Mouse (Mus musculus): ENCODE measurements around the gene Ncln. TPM values are rescaled to one million over a fixed set of nuclear protein-coding genes. Genes with fewer than 3 reads are reported as not detected.

Gene Ncln
- 197 and 203 TPM in 2 replicates for polyA plus RNA-seq (2012; rRNA removed)

- DNase-seq, result peak; percentile 97
- WGBS, result under 1% methylated on average over 45 of the region's 45 CpGs
Measured at GRCm38 (mm10) chr10:81496264-81496901, at the start of gene Ncln. Gene Ncln (minus strand): TSS chr10:81496392.

DNA sequence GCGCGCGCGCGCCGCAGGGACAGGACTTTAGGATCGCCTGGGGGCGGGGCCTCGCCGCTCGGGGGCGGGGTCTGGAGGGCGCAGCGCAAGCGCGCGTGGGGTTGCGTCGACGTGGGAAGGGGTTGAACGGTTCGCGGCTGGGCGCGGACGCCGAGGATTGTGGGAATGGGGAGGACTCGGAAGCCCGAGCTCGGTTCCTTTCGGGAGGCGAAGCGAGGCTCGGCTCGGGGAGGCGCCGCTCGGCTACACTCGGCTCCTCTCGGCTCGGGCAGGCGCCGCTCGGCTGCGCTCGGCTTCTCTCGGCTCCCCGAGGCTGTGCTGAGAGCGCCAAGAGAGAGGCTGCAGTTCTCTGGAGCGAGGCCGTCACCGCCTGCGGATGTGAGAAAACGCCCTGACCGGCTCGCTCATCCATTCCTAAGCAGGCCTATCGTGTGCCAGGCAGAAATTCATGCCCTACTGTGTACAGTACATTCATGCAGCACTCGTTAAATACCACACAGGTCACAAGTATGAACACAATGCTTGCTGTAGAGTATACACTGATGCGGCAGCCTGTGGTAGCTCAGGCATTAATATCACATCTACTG lies 49.1 kb upstream of the Ncln start, which contains the start of gene Gna11:
Gna11 (minus strand) TSS at position 30 of the 587 bp plus-strand sequence.
- 1% methylated on average over 59 of the region's 59 CpGs for WGBS
- no peak for TF ChIP-seq POLR2A (IDR thresholded peaks at IDR 0.05; ENCODE audit: borderline replicate concordance, extremely low read depth, low read depth, low read length)
- no peak for TF ChIP-seq CTCF (IDR thresholded peaks at IDR 0.05; ENCODE audit: insufficient read depth, low read length)
- peak within 1 kb of the TSS; percentile 96 for H3K4me3 ChIP-seq (replicated peaks; ENCODE audit: extremely low read depth, low read depth, low read length)
- peak; percentile 100 for DNase-seq
- peaks cover 30% of the 10 kb centered on the region for H3K4me1 ChIP-seq (ENCODE audit: control insufficient read depth, insufficient read depth, low read length)

More at GRCm38 (mm10) chr10:81496264-81496901, at the start of gene Ncln:
- TF ChIP-seq POLR2A (IDR thresholded peaks at IDR 0.05; ENCODE audit: borderline replicate concordance, extremely low read depth, low read depth, low read length) (peak; percentile 54; the same call in 1 of the 2 replicates), CTCF (IDR thresholded peaks at IDR 0.05; ENCODE audit: insufficient read depth, low read length) (no peak)
- Histone ChIP-seq H3K4me3 (replicated peaks; ENCODE audit: extremely low read depth, low read depth, low read length) (peak within 1 kb of the TSS; percentile 89), H3K4me1 (ENCODE audit: control insufficient read depth, insufficient read depth, low read length) (peaks cover 10% of the 10 kb centered on the region)

DNA sequence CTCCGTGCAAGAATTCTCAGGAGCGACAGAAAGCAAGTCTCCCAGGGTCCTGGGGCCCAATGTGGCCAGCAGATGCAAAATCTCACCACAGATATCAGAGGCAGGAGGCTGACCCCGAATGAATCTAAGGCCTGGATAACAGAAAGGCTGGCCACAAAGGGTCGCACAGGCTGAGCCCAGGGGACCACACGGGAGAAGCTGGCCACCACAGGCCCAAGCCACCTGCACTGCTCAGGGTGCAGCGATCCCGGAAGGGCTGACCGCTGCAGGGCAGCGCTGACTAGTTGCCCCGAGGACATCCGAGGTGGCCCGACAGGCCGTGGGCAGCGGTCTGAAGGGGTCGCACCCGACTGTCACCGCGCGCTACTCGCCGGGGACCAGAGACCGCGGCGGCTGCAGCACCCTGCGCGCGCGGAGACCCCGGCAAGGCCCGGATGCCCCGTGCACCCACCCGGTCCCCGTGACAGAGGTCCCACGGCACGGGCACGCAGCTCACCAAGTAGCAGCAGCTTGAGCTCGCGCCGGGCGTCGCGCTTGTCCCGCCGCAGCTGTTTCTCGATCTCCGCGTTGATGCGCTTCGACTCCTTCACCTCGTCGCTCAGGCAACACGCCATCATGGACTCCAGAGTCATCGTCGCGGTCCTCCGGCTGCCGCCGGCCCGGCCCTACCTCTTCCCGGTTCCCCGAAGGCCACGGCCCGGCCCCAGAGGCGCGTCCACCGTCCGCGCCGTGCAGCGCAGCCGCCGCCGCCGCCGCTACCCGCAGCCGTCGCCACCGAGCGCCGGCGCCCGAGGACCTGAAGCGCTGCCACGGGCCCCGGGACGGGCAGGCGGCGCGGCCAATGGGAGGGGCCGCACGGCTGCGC lies 48.3 kb upstream of the Ncln start:
- peak overlapping the region; percentile 96 for H3K4me3 ChIP-seq (replicated peaks; ENCODE audit: extremely low read depth, low read depth, low read length)
- TF ChIP-seq POLR2A (IDR thresholded peaks at IDR 0.05; ENCODE audit: borderline replicate concordance, extremely low read depth, low read depth, low read length), result no peak
- TF ChIP-seq CTCF (IDR thresholded peaks at IDR 0.05; ENCODE audit: insufficient read depth, low read length), result no peak
- no peak for DNase-seq
- H3K4me1 ChIP-seq (ENCODE audit: control insufficient read depth, insufficient read depth, low read length), result peaks cover 32% of the 10 kb centered on the region
- WGBS, result under 1% methylated on average over 92 of the region's 93 CpGs

GRCm38 (mm10) chr10:81543633-81544032 lies 47.4 kb upstream of the Ncln start:
- Histone ChIP-seq H3K4me3 (replicated peaks; ENCODE audit: extremely low read depth, low read depth, low read length) (peak overlapping the region; percentile 96), H3K4me1 (ENCODE audit: control insufficient read depth, insufficient read depth, low read length) (peaks cover 32% of the 10 kb centered on the region)
- WGBS, result 53% methylated on average over 1 of the region's 1 CpGs
- DNase-seq, result no peak
- TF ChIP-seq CTCF (IDR thresholded peaks at IDR 0.05; ENCODE audit: insufficient read depth, low read length) (no peak), POLR2A (IDR thresholded peaks at IDR 0.05; ENCODE audit: borderline replicate concordance, extremely low read depth, low read depth, low read length) (no peak)

DNA sequence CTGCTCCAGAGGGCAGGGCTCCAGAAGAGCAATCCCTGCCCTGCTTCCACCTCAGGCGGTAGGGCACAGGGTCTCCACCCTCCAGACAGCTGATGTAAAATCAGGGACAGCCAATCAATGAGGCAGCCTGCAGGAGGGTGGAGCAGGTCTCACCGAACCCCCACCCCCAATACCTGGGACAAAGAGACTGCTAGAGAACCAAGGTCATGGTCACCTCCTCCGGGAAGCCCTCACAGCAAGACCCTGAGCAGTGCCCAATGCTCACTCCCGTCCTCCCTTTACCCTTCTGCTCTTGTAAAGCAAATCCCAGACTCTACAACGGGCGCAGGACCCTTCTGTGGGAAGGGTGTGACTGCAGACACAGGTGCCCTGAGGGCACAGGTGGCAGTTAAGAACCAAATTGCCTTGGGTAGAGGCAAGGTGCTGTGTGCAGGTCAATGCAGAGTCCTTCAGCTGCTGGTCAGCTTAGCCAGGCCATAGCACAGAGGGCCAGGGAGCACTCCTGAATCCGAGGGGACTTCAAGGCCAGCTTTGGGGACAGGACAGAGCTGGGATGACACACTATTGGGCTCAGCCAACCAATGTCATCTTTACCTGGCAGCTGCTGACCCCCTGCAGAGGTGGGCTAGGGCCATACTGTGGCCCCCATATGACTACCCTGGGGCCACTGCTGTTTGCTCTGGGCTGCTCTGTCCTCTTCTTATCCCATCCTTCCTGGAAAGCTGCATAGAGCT lies 46.7 kb upstream of the Ncln start:
- Histone ChIP-seq H3K4me3 (replicated peaks; ENCODE audit: extremely low read depth, low read depth, low read length) (no peak overlapping the region), H3K4me1 (ENCODE audit: control insufficient read depth, insufficient read depth, low read length) (peaks cover 32% of the 10 kb centered on the region)
- 73% methylated on average over 7 of the region's 7 CpGs for WGBS
- no peak for TF ChIP-seq POLR2A (IDR thresholded peaks at IDR 0.05; ENCODE audit: borderline replicate concordance, extremely low read depth, low read depth, low read length)
- TF ChIP-seq CTCF (IDR thresholded peaks at IDR 0.05; ENCODE audit: insufficient read depth, low read length), result no peak
- DNase-seq, result no peak

DNA sequence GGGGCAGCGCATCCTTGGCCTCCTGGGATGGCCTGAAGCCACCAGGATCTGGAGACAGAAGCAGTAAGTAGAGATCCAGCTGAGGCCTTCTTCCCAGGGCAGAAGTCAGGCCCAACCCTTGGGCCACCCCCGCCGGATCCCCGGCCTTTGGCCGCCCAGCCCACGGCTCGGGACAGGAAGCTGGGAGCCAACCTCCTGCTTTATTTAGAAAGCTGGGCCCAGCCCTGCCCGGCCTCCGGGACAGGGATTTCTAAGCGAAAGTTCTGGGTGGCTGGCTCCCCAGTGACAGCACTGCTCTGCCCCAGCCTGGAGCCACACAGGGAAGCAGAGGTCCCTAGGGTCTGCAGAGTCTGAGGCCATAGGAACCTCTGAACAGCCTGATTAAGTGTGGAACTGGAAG lies 45.6 kb upstream of the Ncln start:
- H3K4me3 ChIP-seq (replicated peaks; ENCODE audit: extremely low read depth, low read depth, low read length), result peak overlapping the region; percentile 31
- TF ChIP-seq POLR2A (IDR thresholded peaks at IDR 0.05; ENCODE audit: borderline replicate concordance, extremely low read depth, low read depth, low read length) (no peak), CTCF (IDR thresholded peaks at IDR 0.05; ENCODE audit: insufficient read depth, low read length) (no peak)
- DNase-seq, result peak; percentile 35
- 36% methylated on average over 10 of the region's 10 CpGs for WGBS
- H3K4me1 ChIP-seq (ENCODE audit: control insufficient read depth, insufficient read depth, low read length), result peaks cover 32% of the 10 kb centered on the region

DNA sequence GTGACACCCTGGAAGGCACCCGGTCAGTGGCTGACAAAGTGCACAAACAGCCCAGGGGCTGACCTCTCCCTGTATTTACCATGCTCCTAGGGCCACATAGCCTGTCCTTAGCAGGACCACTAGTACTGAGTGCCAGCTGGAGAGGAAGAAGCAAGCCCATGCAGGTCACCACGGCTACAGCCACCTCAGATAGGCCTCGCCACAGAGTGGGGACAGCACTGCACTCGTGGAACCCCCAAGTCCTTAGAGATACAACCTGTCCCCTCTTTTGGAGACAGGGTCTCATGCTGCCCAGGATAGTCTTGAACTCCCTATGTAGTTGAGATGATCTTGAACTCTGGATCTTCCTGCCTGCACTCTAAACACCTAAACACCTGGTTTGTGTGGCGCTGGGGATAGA lies 45.2 kb upstream of the Ncln start:
- WGBS, result 53% methylated on average over 5 of the region's 5 CpGs
- Histone ChIP-seq H3K4me1 (ENCODE audit: control insufficient read depth, insufficient read depth, low read length) (peaks cover 32% of the 10 kb centered on the region), H3K4me3 (replicated peaks; ENCODE audit: extremely low read depth, low read depth, low read length) (no peak overlapping the region)
- DNase-seq, result no peak
- no peak for TF ChIP-seq POLR2A (IDR thresholded peaks at IDR 0.05; ENCODE audit: borderline replicate concordance, extremely low read depth, low read depth, low read length)
- TF ChIP-seq CTCF (IDR thresholded peaks at IDR 0.05; ENCODE audit: insufficient read depth, low read length), result no peak

GRCm38 (mm10) chr10:81538321-81539048 lies 42.3 kb upstream of the Ncln start:
- 64% methylated on average over 3 of the region's 3 CpGs for WGBS
- no peak for DNase-seq
- no peak for TF ChIP-seq CTCF (IDR thresholded peaks at IDR 0.05; ENCODE audit: insufficient read depth, low read length)
- TF ChIP-seq POLR2A (IDR thresholded peaks at IDR 0.05; ENCODE audit: borderline replicate concordance, extremely low read depth, low read depth, low read length), result no peak

More at GRCm38 (mm10) chr10:81538321-81539048, 42.3 kb upstream of the Ncln start:
- Histone ChIP-seq H3K4me3 (replicated peaks; ENCODE audit: extremely low read depth, low read depth, low read length) (no peak overlapping the region), H3K4me1 (ENCODE audit: control insufficient read depth, insufficient read depth, low read length) (peaks cover 26% of the 10 kb centered on the region)

All from lung, adult 2 months (tissue).